Mouse (Mus musculus): ENCODE results near the gene Psme4.
"Not testable (repeated sequence)": the region's sequence is repeated elsewhere in the genome, so short reads cannot be mapped to it uniquely, and the experiment has no call there.

Gene Psme4

GRCm38 (mm10) chr11:30771267-30771903 is at the start of gene Psme4:
Gene Psme4 (plus strand): TSS chr11:30771726.
- DNase-seq: peak; percentile 95

- DNase-seq: no peak
These were observed 48.1 kb upstream of the Psme4 start for GRCm38 (mm10) chr11:30723438-30723837.

GRCm38 (mm10) chr11:30730721-30731120 is 40.8 kb upstream of the Psme4 start:
- no peak for DNase-seq

GRCm38 (mm10) chr11:30733376-30733775 is 38.1 kb upstream of the Psme4 start:
- peak; percentile 30 for DNase-seq

- no peak for DNase-seq
These were observed 27.5 kb upstream of the Psme4 start for GRCm38 (mm10) chr11:30743991-30744390.

- DNase-seq: no peak
These were observed 22.6 kb upstream of the Psme4 start for GRCm38 (mm10) chr11:30748938-30749337.

GRCm38 (mm10) chr11:30749587-30749986 is 21.9 kb upstream of the Psme4 start:
- no peak for DNase-seq

- DNase-seq: no peak
These were observed 21.3 kb upstream of the Psme4 start for GRCm38 (mm10) chr11:30750039-30750823.

- DNase-seq: no peak
These were observed 18.6 kb upstream of the Psme4 start for GRCm38 (mm10) chr11:30752956-30753355.

GRCm38 (mm10) chr11:30754486-30754854 is 17.1 kb upstream of the Psme4 start:
- DNase-seq: not testable (repeated sequence)

- DNase-seq: peak; percentile 24
These were observed 16.5 kb upstream of the Psme4 start for GRCm38 (mm10) chr11:30754855-30755530.

GRCm38 (mm10) chr11:30761381-30761780 is 10.1 kb upstream of the Psme4 start:
- no peak for DNase-seq

GRCm38 (mm10) chr11:30761891-30762290 is 9.6 kb upstream of the Psme4 start:
- DNase-seq: no peak

- no peak for DNase-seq
These were observed 6.5 kb upstream of the Psme4 start for GRCm38 (mm10) chr11:30765076-30765475.

- no peak for DNase-seq
These were observed 709 bp upstream of the Psme4 start for GRCm38 (mm10) chr11:30770817-30771216.

GRCm38 (mm10) chr11:30771904-30772581 is 517 bp downstream of the Psme4 start:
- DNase-seq: peak; percentile 35

GRCm38 (mm10) chr11:30772777-30773417 is 1.4 kb downstream of the Psme4 start:
- no peak for DNase-seq

GRCm38 (mm10) chr11:30774638-30775037 is 3.1 kb downstream of the Psme4 start:
- DNase-seq: no peak

GRCm38 (mm10) chr11:30777498-30777897 is 6.0 kb downstream of the Psme4 start:
- no peak for DNase-seq

- DNase-seq: no peak
These were observed 9.4 kb downstream of the Psme4 start for GRCm38 (mm10) chr11:30780893-30781292.

GRCm38 (mm10) chr11:30781612-30782011 is 10.1 kb downstream of the Psme4 start:
- DNase-seq: no peak

- DNase-seq: no peak
These were observed 14.0 kb downstream of the Psme4 start for GRCm38 (mm10) chr11:30785497-30785896.
